Mouse (Mus musculus) mesoderm, embryonic 11.5 days (tissue): ENCODE measurements at regions not wholly inside any gene's neighbourhood (a gene's known extent, or its start where the extent isn't known, plus 50 kb on each side); places are given as distances from the start of the nearest gene placed in this dataset.

ENCODE experiments used
- DNase-seq: peaks from one replicate; pipeline ENCODE4 v3.0.0-alpha.2; 2012; ENCODE audit warnings: low read depth, low spot score

DNA sequence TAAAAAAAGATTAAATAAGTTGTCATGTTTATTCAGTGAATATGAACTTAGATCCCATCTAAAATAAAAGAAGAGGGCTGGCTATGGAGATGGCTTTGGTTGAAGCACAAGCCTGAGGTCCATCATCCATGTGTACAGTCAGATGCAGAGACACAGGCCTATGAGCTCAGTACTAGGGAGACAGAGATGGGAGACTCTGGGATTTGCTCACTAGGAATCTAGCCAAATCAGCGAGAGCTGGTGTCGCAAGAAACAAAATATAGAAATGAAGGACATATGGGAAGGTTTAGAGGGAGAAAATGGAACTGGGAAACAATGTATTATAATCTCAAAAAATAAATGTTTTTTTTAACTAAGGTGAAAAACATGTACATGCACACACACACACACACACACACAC lies 326.6 kb downstream of the Col12a1 start:
- DNase-seq: no peak

DNA sequence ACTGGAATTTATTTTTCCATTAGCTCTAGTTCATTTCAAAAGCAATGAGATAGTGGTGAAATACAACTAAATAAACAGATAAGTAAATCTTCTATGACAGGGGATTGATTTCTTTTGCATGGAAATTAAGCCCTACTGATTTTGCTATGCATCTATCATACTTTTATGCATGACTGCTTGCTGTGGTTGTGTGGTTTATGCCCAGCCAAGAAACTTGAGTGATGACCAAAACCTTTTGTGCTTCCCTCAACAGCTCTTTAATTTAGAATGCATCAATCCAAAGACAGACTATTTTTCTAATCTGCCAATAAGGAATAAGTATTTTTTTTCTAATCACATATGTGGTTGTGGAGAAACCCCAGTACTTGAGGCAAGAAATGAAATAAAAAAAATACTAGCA lies 303.6 kb downstream of the Col12a1 start:
- DNase-seq: no peak

DNA sequence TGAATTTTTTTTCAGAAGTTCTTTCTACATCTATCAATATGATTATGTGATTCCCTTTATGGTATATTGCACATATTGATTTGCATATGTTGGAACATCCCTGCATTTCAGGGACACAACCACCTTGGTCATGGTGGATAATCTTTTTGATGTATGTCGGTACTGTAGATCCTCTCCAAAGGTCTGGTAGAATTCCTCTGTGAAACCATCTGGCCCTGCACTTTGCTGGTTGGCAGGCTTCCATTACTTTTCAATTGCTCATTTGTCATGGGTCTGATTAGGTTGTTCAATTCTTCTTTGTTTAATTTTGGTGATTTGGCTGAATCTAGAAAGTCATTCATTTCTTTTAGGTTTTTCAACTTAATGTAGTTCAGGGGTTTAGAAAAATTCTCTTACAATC lies 288.2 kb downstream of the Col12a1 start:
- DNase-seq: no peak

DNA sequence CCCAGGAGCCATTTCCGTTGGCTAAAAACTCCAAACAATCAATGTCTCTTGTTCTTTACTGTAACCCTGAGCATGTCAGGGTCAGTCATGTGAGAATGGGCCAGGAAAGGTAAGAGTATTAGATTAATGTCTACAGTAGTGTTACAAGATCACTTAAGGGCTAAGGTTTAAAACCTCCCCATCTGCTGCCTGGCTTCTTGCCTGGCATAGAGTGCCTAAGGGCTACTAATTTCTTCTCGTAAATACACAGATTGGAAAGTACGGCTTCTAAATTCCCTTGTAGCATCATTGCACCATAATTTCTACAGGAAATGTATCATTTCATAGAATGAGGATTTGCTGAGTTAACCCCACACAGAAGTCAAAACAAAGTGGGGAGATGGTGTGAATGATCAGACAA lies 281.0 kb downstream of the Col12a1 start:
- no peak for DNase-seq

DNA sequence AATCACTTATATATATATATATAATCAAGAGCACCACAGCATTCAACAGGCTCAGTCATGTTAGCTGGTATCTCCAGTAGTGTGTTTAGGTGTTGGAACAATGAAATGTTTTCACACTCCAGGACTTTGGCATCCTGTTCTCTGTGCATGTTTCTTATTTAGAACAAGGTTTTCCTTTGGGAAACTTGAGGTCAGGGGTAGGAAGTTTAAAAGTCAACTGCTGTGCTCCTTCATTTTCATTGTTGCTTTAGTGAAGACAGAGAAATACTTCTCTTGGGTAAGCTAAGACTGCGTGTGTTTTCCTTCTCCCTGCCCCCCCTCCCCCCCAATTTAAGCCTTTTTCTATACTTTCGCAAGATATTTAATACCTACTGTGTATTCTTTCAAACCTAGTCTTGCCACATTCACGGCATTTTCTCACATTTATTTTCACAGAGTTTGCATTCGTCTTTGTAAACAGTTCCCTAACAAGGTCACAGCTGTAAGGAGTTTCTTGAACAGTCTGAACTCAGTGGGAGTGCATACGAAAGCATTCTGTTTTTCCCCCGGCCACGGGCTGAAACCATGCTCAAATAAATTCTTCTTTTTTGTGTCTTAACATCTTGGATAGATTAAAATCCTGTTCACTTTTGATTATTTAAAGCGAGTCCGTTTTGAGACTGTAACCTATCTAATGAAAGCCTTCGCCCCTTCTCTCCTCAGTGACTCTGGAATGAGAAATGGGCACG lies 279.2 kb downstream of the Col12a1 start:
- peak; percentile 16 for DNase-seq

DNA sequence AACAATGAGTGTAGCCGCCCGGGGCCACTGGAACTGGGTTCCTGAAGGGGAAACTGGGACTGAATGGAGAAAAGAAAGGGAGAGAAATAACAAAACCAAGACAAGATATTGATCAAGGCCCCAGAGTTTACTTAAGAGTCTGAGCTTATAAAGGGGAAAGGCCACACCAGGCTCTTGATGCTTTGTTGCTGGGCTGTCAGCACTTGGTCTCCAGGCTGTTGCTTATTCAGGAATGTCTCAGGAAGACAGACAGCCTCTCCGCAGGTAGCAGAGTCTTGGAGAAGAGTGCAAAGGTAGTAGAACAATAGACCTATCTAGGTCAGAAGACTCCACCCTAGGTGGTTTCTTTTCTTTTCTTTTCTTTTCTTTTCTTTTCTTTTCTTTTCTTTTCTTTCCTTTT lies 263.4 kb downstream of the Col12a1 start:
- DNase-seq: no peak

DNA sequence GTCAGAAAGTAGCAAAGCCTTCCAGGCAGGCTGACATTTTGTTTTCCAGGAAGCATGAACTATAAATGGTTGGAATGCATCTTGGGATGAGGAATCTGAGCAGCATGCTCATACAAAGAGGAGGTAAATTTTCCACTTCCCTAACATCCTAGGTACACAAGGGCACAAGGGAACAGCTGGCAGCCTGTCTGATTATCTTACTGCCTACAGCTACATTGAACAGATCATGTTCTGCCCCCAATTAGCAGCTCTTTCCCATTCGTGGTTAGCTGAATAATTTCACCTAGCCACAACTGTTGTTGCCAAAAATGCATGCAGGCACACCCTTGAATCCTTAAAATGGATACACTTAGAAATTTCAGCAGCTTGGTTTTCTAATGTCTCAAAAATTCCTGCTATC lies 239.5 kb downstream of the Col12a1 start:
- DNase-seq: no peak

DNA sequence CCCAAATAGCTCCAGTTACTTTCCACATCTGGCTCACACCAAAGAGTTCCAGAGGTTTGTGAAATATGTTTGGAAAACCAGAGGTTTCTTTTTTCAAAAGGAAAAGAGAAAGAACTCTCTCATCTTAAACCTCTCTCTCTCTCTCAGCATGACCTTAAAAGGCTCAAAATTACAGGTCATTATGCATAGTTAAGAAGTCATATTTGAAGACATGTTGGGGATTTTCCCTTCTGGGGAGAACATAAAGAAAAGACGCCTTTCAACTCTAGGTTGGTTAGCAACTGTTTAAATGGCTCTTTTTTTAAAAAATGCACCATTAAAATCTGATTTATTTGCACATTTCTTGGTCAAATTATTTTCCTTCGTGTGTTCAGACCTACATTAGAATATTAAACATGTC lies 218.4 kb downstream of the Col12a1 start:
- DNase-seq: no peak

DNA sequence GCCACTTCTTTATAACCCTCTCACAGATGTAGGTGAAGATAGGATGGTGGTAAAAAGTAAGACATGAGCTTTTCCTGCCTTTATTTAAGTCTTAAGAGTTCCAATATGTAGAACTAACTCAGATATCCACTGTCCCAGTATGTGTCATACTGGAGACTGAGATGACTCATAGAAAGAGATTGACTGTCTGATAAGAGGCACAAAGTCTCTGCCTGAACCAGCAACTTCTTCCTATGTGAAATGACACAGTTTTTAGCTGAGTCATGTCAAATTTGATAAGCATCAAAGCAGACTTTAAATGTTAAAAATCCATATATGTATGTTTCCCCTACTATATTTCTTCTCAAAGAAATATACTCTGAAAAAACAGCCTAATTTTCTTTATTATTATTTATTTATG lies 216.6 kb downstream of the Col12a1 start:
- DNase-seq: no peak

DNA sequence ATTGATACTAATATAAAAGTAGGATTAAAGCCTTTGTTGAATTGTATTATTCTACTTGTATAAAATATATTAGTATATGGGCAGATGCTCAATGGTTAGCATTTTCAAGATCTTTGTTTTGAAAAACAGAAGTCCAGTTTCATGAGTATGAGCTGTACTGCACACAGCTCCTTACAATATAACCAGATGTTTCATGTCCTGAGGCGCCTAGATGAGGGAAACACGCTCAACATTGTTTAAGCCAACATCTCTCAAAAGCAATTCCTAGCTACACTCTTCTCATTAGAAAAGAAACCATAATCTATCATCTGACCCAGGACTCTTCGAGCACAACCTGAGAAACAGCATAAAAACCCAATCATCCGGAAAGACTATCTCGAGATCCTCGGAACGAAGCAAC lies 202.2 kb downstream of the Col12a1 start:
- no peak for DNase-seq

DNA sequence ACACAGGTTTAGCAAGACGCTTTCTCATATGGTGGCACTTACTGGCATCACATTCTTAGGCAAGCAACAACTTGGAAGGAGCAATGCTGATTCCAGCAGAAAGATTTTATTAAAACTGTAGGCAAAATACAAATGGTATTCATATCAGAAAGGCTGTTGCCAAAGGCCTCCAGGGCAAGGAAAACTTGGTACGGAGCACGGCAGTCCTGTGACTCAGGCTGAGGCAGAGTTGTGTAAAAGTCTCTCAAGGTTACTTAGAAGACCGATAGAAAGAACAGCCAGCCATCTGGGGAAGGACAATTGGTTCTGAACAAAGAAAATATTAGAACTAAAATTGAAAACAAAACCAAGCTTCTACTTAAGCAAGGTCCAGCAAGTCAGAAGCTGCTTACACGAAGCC lies 201.2 kb downstream of the Col12a1 start:
- no peak for DNase-seq

DNA sequence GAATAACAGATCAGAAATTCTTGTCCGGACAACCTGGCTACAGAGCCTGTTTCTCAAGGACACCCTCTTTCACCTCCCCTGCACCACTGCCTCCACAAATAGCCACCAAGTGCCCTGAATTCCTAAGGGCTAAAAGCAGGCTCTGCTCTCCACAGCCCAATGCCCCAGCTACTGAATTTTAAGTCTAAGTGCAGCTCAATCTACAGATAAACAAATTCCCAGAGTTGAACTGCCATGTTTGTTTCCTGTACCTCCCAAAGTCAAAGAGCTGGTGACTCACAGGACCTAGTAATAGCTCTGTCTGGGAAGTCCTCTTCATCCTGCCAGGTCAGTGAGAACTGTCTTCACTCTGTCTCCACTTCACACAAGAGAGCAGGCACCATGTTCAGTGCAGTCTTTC lies 200.0 kb downstream of the Col12a1 start:
- no peak for DNase-seq

DNA sequence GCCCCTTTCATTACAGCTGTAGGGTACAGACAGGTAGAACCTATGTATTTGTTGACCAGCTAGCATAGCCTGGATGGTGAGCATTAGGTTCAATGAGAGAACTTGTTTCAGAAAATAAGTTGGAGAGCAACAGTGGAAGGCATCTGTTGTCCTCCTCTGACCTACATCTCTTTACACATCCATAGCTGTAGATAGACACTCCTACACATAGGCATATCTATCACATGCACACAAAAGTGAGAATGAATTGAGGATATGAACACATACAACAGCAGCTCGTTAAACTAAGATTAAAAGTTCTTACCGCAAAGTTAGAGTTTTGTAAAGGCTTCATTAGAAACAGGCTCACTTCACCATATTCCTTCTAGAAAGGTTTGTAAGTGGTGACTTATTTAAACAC lies 198.1 kb downstream of the Col12a1 start:
- no peak for DNase-seq

DNA sequence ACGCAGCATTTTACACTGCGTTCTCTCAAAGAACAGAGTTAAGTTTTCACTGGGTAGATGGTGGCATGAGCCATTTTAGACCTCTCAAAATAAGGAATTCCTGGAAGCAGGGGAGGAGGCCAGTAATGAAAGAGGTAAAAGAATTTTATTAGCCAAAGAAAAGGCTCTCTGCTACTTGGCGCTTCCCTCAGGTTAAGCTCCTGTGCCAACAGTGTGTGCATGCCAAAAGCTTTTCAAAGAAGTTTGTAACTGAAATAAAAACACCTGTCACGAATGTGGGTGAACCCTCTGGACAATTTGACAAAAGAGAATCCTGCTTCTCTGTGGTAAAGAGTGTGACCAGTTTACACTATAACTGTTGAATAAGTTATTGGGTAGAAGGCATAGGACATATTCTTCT lies 195.6 kb downstream of the Col12a1 start:
- DNase-seq: no peak

DNA sequence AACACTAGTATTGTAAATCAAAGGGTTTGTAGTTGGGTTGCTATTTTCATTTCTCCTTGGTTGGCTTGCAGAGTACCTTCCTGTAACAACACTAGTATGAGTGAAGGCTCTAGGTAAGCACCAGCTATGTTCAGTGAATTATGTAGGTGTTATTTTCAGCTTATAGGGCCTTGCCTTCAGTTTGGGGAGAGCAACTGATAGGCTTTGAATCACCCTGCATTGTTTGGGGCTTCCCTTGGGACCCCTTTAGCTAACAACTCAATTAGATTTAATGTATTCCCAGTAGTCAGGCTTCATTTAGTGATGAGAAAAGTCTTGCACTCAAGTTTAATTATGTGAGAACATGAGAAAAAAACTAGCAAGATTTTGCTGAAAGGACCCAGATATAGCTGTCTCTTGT lies 193.6 kb downstream of the Col12a1 start:
- no peak for DNase-seq

DNA sequence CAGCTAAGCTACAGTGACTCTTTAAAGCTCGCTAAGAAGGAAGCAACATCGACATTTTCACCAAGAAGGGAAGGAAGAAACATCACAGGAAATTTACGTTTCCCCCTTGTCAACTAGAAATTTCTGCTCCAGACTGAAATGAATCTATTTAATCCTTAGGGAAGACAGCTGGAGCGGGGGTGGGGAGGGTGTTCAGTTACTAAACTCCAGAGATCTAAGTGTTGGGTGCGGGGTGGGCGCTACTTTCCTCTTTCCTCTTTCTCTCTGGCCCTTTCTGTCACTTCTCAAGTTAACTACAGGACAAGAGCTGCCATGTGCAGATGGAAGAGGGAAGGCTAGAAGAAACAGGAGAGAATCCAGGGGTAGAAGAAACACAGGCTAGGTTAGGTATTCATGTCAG lies 192.2 kb downstream of the Col12a1 start:
- DNase-seq: no peak

DNA sequence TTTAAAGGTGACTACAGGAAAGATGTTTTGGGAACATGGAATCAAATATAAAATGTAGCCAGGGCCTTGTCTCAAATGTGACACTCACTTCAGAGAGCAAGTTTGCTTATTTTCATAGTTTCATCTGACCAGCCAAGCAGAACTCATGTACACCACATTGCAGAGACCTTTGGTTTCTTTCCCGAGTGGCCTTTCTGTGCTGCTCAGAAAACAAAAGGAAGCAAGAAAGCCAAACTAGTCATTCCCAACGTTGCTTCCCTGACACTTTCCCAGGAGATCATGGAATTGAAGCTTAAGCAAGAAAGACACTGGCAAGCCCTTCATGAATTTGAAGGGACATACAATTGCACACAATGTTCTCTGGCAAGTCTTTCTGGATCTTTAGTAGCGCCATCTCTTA lies 191.3 kb downstream of the Col12a1 start:
- DNase-seq: no peak
